Mouse (Mus musculus): ENCODE measurements around the gene Ensa. TPM values are rescaled to one million over a fixed set of nuclear protein-coding genes. Genes with fewer than 3 reads are reported as not detected.

Ensa gene
- total RNA-seq, 4 experiments from 2014 or later = 322 to 333 (median 327) TPM

- DNase-seq (ENCODE audit: low spot score in 2 of 2) = no peak
These were observed 54.8 kb downstream of the Ensa start for GRCm38 (mm10) chr3:95679551-95679950.

- DNase-seq (ENCODE audit: low spot score in 2 of 2) = no peak
These were observed 55.9 kb downstream of the Ensa start for GRCm38 (mm10) chr3:95680673-95681072.

- DNase-seq (ENCODE audit: low spot score in 2 of 2) = no peak
These were observed 56.6 kb downstream of the Ensa start for GRCm38 (mm10) chr3:95681365-95681764.

Other genes with a start within 250 kb of the Ensa start
- not detected for gene 4930558C23Rik, start 222.2 kb upstream of the Ensa start, total RNA-seq (2022)
- gene Arnt, start 190.6 kb upstream of the Ensa start, total RNA-seq (2022) = 10 to 100 TPM; 30.4 to 37.0 (median 34.0) TPM
- gene Ctsk, start 125.7 kb upstream of the Ensa start, total RNA-seq (2022) = 1 to 10 TPM; 4.4 to 5.2 (median 5.0) TPM
- 100 to 1,000 TPM in 2 of 4 experiments, 10 to 100 TPM in 2; 59.3 to 341 (median 163) TPM for gene Ctss, start 98.2 kb upstream of the Ensa start, total RNA-seq (2022)
- gene Hormad1, start 65.3 kb upstream of the Ensa start, total RNA-seq (2022) = not detected
- gene Golph3l, start 36.1 kb upstream of the Ensa start, total RNA-seq (2022) = 10 to 100 TPM; 18.5 to 24.5 (median 21.0) TPM
- 10 to 100 TPM; 47.2 to 59.6 (median 54.3) TPM for gene Mcl1, start 33.8 kb downstream of the Ensa start, total RNA-seq (2022)
- 10 to 100 TPM in 3 of 4 experiments, 1 to 10 TPM in 1; 9.4 to 12.9 (median 11.4) TPM for gene Adamtsl4, start 62.9 kb downstream of the Ensa start, total RNA-seq (2022)
- gene Ecm1, start 114.6 kb downstream of the Ensa start, total RNA-seq (2022) = 10 to 100 TPM; 10.2 to 13.3 (median 11.7) TPM
- gene Tars2, start 135.2 kb downstream of the Ensa start, total RNA-seq (2022) = 10 to 100 TPM; 36.2 to 40.6 (median 37.4) TPM
- 10 to 100 TPM; 60.1 to 68.9 (median 62.8) TPM for gene Rprd2, start 193.9 kb downstream of the Ensa start, total RNA-seq (2022)
- 10 to 100 TPM; 25.2 to 36.6 (median 36.3) TPM for gene Prpf3, start 230.9 kb downstream of the Ensa start, total RNA-seq (2022)
- gene Mrps21, start 246.5 kb downstream of the Ensa start, total RNA-seq (2022) = 100 to 1,000 TPM; 139 to 170 (median 151) TPM

Data from left cerebral cortex, adult 8-10 months (tissue).